In genomic region chr1:69443466-69443865, GRCm38 (mm10) we compare ENCODE assay signal across 16 mouse cellular contexts.
"Had no signal": no experiment of that assay in that cellular context is flagged by ENCODE, and none has a peak within 500 bp of the region (broad histone marks: within the 10 kb centered on the region; RNA-seq: fewer than 3 reads in every experiment).

No protein-coding gene starts in this region.

- H3K27me3 ChIP-seq: liver, embryonic 12.5 days; megakaryocyte, embryonic 14.5 days; midbrain, embryonic 13.5 days; midbrain, embryonic 15.5 days; neural tube, embryonic 12.5 days had no signal

- DNase-seq: lung, adult 18-20 months; lung, embryonic 14.5 days; lung, postnatal 14 days; lung, postnatal 36 days; right cerebral cortex, postnatal 14 days; thymus, adult 2 months; thymus, postnatal 25 days; thymus, postnatal 4 days had no signal

- H3K9me3 ChIP-seq: liver, embryonic 12.5 days; megakaryocyte, embryonic 14.5 days; midbrain, embryonic 13.5 days; midbrain, embryonic 15.5 days; neural tube, embryonic 12.5 days had no signal

- H3K36me3 ChIP-seq: liver, embryonic 12.5 days; midbrain, embryonic 13.5 days; midbrain, embryonic 15.5 days; neural tube, embryonic 12.5 days had no signal

- ATAC-seq: liver, embryonic 12.5 days; midbrain, embryonic 13.5 days; midbrain, embryonic 15.5 days had no signal

- H3K4me1 ChIP-seq: megakaryocyte, embryonic 14.5 days; midbrain, embryonic 15.5 days; neural tube, embryonic 12.5 days had no signal

- H3K27ac ChIP-seq: liver, embryonic 12.5 days; liver, embryonic 14.5 days; macrophage; midbrain, embryonic 13.5 days; midbrain, embryonic 15.5 days; neural tube, embryonic 12.5 days had no signal

- H3K9ac ChIP-seq: liver, embryonic 12.5 days; liver, embryonic 14.5 days; lung, embryonic 14.5 days; midbrain, embryonic 13.5 days; midbrain, embryonic 15.5 days; neural tube, embryonic 12.5 days had no signal

- H3K4me2 ChIP-seq: liver, embryonic 12.5 days; lung, embryonic 14.5 days; midbrain, embryonic 11.5 days; midbrain, embryonic 13.5 days; midbrain, embryonic 15.5 days; neural tube, embryonic 12.5 days had no signal

- H3K4me3 ChIP-seq: liver, embryonic 12.5 days; megakaryocyte, embryonic 14.5 days; midbrain, embryonic 13.5 days; midbrain, embryonic 15.5 days; neural tube, embryonic 12.5 days had no signal
